Mouse (Mus musculus) midbrain, embryonic 14.5 days (tissue): Measurements from ENCODE around the gene Atp13a2. TPM values are rescaled to one million over a fixed set of nuclear protein-coding genes. Genes with fewer than 3 reads are reported as not detected.

Experiments
- ATAC-seq: fragments of 200-750 bp; cut with Nextera tagmentation; 2 replicates; pipeline ENCODE4 v1.8.0; 2017; ENCODE audit warnings: moderate number of reproducible peaks, moderate library complexity; ENCODE audit not compliant: low FRiP score, low TSS enrichment
- DNase-seq: peaks from one replicate; pipeline ENCODE4 v3.0.0-alpha.2; 2015
- H3K27ac ChIP-seq: fragments of 300-500 bp; sonication (generic); replicated peaks from 2 replicates; pipeline ENCODE4 v1.5.1; 2014; ENCODE audit warnings: mild to moderate bottlenecking, low read depth, low read length, moderate library complexity
- H3K27me3 ChIP-seq: fragments of 300-500 bp; sonication (generic); 2 replicates; pipeline ENCODE4 v1.6.1; 2014; ENCODE audit warnings: low read length, control low read depth, mixed read lengths; ENCODE audit not compliant: control insufficient read depth, insufficient read depth
- H3K36me3 ChIP-seq: fragments of 300-500 bp; sonication (generic); 2 replicates; pipeline ENCODE4 v1.6.1; 2014; ENCODE audit warnings: low read length, control low read depth; ENCODE audit not compliant: control insufficient read depth, insufficient read depth
- H3K4me1 ChIP-seq: fragments of 300-500 bp; sonication (generic); 2 replicates; pipeline ENCODE4 v1.6.1; 2014; ENCODE audit warnings: mild to moderate bottlenecking, antibody characterized with exemption, low read length, control low read depth; ENCODE audit not compliant: control insufficient read depth, insufficient read depth
- H3K4me2 ChIP-seq: fragments of 300-500 bp; sonication (generic); 2 replicates; pipeline ENCODE4 v1.6.1; 2014; ENCODE audit warnings: mild to moderate bottlenecking, low read length, moderate library complexity
- H3K4me3 ChIP-seq: fragments of 300-500 bp; sonication (generic); replicated peaks from 2 replicates; pipeline ENCODE4 v1.5.1; 2014; ENCODE audit warnings: low read depth, low read length
- H3K9ac ChIP-seq: fragments of 300-500 bp; sonication (generic); replicated peaks from 2 replicates; pipeline ENCODE4 v1.6.1; 2014; ENCODE audit warnings: mild to moderate bottlenecking, low read length, moderate library complexity
- H3K9me3 ChIP-seq: fragments of 300-500 bp; sonication (generic); 2 replicates; pipeline ENCODE4 v1.6.1; 2016; ENCODE audit warnings: low read length, control low read depth, mixed read lengths; ENCODE audit not compliant: control insufficient read depth
- WGBS: fragments of 180-500 bp; shearing (Covaris S2); extraction: QIAGEN DNeasy Blood & Tissue Kit; methylation state at CpG from one replicate; pipeline ENCODE4 v1.1.7; 2014; 5-methylcytosine and 5-hydroxymethylcytosine counted together
- polyA plus RNA-seq: library from polyadenylated mRNA; unstranded; fragments of >200 nt; fragmentation: Nextera tagmentation; extraction: Ambion mirVana; gene quantifications from 2 replicates; pipeline ENCODE4 v1.2.1, GENCODE M21; 2014

The Atp13a2 gene
- polyA plus RNA-seq, 1 experiment from 2014 or later, result 162 TPM

DNA sequence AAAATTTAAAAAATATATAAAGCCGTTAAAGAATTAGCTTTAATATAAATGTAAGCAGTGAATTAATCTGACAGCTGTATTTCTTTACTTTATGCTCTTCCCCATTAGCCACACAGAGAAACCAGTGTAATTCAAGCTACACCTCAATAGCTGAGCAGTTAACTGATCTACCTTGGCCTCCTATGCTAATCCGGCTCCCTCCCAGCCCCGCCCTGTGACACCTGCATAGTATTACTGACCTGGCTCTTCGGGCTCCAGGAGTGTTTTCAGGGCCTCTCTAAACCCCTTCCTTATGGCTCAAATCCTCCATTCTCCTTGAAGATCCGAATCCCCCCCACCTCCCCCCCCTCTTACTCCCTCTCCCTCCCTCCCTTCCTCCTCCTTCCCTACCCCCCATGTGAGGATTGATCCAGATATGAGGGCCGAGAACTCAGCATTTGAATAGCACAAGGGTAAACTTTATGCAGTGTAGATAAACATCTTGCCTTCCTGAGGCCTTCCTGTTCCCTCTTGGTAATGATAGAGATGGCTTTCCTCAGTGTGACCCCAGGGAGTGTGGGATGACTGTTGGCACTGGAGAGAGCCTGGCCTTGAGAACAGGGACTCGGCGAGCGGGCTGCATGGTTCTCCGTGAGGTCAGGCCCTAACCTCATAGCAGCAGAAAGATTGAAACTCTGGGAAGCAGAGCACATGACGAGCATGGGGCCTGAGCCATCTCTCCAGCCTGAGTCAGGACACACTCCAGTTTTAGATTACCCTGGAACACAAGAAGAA lies 19.1 kb upstream of the Atp13a2 start:
- no peak for DNase-seq
- Histone ChIP-seq H3K4me1 (peaks cover 1% of the 10 kb centered on the region), H3K9me3 (no peaks in the 10 kb centered on the region), H3K4me3 (no peak overlapping the region), H3K9ac (no peak overlapping the region), H3K36me3 (peaks cover 62% of the 10 kb centered on the region), H3K27ac (no peak overlapping the region), H3K4me2 (no peak overlapping the region), H3K27me3 (no peaks in the 10 kb centered on the region)
- no peak for ATAC-seq
- WGBS, result 91% methylated on average over 11 of the region's 11 CpGs

DNA sequence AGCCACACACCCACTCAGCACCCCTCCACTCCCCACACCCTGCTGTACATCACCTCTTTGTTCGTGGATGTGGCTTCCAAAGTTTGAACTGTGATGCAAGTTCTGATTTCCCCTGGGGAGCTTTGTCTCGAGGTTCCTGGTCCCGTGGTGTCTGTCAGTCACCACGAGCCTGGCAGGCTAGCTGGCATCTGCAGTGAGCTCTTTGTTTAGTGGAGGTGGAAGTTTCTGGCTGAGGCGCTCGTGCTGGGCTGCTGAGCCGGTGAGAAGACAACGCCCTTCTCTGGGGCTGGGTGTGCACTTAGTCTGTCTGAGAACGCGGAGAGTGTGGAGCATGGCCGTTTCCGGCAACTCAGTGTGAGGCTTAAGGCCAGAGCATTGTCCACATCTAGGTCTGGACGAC lies 15.0 kb upstream of the Atp13a2 start:
- no peak for DNase-seq
- Histone ChIP-seq H3K36me3 (peaks cover 96% of the 10 kb centered on the region), H3K27ac (no peak overlapping the region), H3K9ac (no peak overlapping the region), H3K9me3 (no peaks in the 10 kb centered on the region), H3K4me1 (no peaks in the 10 kb centered on the region), H3K4me3 (no peak overlapping the region), H3K27me3 (no peaks in the 10 kb centered on the region), H3K4me2 (no peak overlapping the region)
- WGBS, result 86% methylated on average over 13 of the region's 13 CpGs
- ATAC-seq, result no peak

DNA sequence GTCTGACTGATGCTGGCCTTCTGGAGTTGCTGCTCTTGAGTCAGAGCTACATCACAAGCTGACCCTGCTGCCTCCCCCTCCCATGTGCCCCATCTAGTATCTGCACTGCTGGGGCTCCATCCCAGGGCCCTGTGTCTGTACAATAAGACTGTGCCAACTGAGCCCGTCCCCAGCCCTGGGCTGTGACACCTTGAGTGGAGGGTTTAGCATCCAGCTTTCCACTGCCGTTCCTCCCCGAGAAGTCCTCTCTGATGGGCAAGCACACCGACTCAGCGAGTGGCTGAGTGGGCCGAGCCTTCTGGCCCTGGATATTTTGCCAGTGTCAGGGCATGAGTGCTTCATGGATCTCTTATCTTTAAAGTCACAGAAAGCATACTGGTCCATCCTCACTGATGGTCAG lies 12.3 kb upstream of the Atp13a2 start:
- Histone ChIP-seq H3K4me2 (no peak overlapping the region), H3K27me3 (no peaks in the 10 kb centered on the region), H3K9ac (no peak overlapping the region), H3K36me3 (peaks cover 97% of the 10 kb centered on the region), H3K4me3 (no peak overlapping the region), H3K9me3 (no peaks in the 10 kb centered on the region), H3K4me1 (no peaks in the 10 kb centered on the region), H3K27ac (no peak overlapping the region)
- DNase-seq, result no peak
- ATAC-seq, result no peak
- 95% methylated on average over 6 of the region's 6 CpGs for WGBS

DNA sequence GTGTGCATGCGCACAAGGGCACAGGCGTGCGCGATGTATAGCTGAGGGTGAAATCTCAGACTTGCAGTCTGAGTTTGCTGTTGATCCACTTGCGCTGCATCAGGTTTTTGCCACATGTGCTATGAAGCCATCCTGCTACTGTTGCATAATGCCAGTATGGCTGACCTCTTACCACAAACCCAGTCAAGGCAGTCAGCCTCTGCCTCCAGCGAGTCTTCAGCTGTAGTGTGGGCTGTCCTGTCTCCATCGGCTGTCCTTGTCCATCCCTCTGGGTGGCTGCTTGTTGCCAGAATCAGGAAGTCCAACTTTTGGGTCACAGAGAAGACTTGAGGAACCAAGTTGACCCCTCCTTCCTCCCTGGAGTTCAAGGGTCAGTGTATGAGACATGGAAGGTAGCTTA lies 11.3 kb upstream of the Atp13a2 start:
- Histone ChIP-seq H3K4me2 (no peak overlapping the region), H3K4me3 (no peak overlapping the region), H3K27ac (no peak overlapping the region), H3K27me3 (no peaks in the 10 kb centered on the region), H3K9me3 (no peaks in the 10 kb centered on the region), H3K4me1 (no peaks in the 10 kb centered on the region), H3K36me3 (peaks cover 97% of the 10 kb centered on the region), H3K9ac (no peak overlapping the region)
- 96% methylated on average over 7 of the region's 7 CpGs for WGBS
- DNase-seq (no peak), ATAC-seq (no peak)

DNA sequence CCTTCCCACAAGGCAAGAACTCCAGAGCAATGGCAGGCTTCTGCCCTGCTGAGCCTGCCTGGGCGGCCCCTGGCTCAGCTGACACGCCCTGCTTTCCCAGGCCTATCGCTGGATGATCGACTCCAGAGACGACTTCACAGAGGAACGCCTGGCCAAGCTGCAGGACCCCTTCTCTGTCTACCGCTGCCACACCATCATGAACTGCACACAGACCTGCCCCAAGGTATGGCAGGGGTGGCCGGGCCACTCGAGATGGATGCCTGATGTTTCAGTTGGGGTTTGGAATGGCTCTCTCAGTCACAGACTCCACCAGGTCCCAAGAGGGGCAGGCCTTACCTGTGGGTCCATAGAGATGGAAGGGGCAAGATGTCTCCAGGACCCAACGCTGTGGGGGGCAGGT lies 9.4 kb upstream of the Atp13a2 start:
- H3K9ac ChIP-seq, result no peak overlapping the region
- no peak overlapping the region for H3K4me2 ChIP-seq
- peaks cover 78% of the 10 kb centered on the region for H3K36me3 ChIP-seq
- no peaks in the 10 kb centered on the region for H3K4me1 ChIP-seq
- DNase-seq, result no peak
- H3K27me3 ChIP-seq, result no peaks in the 10 kb centered on the region
- H3K4me3 ChIP-seq, result no peak overlapping the region
- H3K27ac ChIP-seq, result no peak overlapping the region
- 90% methylated on average over 10 of the region's 10 CpGs for WGBS
- no peak for ATAC-seq
- H3K9me3 ChIP-seq, result no peaks in the 10 kb centered on the region

DNA sequence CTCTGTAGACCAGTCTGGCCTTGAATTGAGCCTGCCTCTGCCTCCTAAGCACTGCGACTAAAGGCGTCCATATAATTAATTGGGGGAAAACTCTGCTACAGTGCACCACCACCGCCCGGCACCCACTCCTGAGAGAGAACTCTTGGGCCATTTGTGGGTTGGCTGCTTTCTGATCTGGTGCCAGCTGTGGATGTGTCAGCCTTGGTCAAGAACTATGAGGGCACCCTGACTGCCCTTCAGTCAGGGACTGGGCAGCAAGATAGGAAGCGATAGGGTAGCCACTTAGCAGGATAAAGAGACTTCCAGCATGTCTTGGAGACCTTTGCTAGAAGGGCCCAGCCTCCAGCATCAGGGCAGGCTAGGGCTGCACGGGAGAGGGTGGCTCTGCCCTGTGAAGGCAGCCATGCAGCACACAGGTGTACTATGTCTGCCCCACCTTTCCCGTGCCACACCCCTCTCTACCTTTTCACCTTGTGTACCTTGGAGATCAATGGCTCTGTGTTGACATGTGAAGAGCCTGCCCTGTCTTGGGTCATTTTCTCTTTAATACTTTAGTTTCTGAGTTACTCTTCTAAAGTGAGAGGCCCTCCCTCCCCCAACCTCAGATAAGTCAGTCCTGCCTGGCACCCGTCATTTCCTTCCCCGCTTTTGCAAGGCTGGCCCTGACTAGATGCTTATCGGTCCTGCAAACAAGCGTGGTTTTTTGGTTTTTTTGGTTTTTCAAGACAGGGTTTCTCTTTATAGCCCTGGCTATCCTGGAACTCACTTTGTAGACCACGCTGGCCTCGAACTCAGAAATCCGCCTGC lies 8.6 kb upstream of the Atp13a2 start:
- H3K27ac ChIP-seq, result no peak overlapping the region
- no peaks in the 10 kb centered on the region for H3K9me3 ChIP-seq
- peaks cover 70% of the 10 kb centered on the region for H3K36me3 ChIP-seq
- WGBS, result 95% methylated on average over 14 of the region's 14 CpGs
- H3K4me2 ChIP-seq, result no peak overlapping the region
- H3K4me3 ChIP-seq, result no peak overlapping the region
- no peak for DNase-seq
- ATAC-seq, result no peak
- H3K27me3 ChIP-seq, result no peaks in the 10 kb centered on the region
- H3K9ac ChIP-seq, result no peak overlapping the region
- H3K4me1 ChIP-seq, result 0 out of 2 replicates have a peak, but pooled peaks cover under 1% of the 10 kb centered on the region

DNA sequence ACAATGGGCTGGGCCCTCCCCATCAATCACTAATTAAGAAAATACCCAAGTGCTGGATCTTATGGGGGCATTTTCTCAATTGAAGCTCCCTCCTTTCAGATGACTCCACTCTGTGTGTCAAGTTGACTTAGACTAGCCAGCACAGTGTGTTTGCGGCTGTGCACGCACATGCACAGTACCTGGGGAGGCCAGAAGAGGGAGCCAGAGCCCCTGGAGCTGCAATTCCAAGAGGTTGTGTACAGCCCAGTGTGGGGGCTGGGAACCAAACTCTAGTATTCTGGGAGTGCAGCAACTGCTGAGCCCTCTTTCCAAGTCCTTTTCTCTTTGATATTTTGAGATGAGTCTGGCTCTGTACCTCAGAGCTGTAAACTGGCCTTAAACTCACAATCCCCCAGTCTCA lies 5.1 kb upstream of the Atp13a2 start:
- DNase-seq (no peak), ATAC-seq (no peak)
- Histone ChIP-seq H3K27me3 (no peaks in the 10 kb centered on the region), H3K9me3 (no peaks in the 10 kb centered on the region), H3K9ac (no peak overlapping the region), H3K4me1 (0 out of 2 replicates have a peak, but pooled peaks cover 5% of the 10 kb centered on the region), H3K27ac (no peak overlapping the region), H3K4me2 (no peak overlapping the region), H3K36me3 (peaks cover 35% of the 10 kb centered on the region), H3K4me3 (no peak overlapping the region)
- WGBS, result 91% methylated on average over 2 of the region's 2 CpGs

DNA sequence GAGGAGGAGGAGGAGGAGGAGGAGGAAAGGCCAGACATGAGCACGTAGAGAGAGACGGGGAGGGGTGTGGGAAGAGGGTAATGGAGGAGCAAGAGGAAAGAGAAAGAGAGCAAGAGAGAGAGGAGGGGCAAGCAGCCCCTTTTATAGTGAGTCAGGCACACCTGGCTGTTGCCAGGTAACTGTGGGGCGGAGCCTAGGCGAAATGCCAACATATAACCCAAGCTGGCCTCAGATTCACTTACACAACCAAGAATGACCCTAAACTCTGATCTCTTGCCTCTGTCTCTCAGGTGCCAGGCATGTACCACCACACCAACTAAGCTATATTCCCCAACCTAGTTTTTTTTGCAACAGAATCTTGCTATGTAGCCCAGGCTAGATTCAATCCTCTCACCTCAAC lies 3.9 kb upstream of the Atp13a2 start:
- 71% methylated on average over 4 of the region's 4 CpGs for WGBS
- H3K36me3 ChIP-seq, result peaks cover 24% of the 10 kb centered on the region
- ATAC-seq (no peak), DNase-seq (no peak)
- peaks cover 12% of the 10 kb centered on the region for H3K4me1 ChIP-seq
- H3K4me3 ChIP-seq, result no peak overlapping the region
- no peaks in the 10 kb centered on the region for H3K27me3 ChIP-seq
- no peaks in the 10 kb centered on the region for H3K9me3 ChIP-seq
- 0 out of 2 replicates have a peak overlapping the region, but pooled peaks have one; percentile 41 for H3K27ac ChIP-seq
- H3K4me2 ChIP-seq, result no peak overlapping the region
- H3K9ac ChIP-seq, result no peak overlapping the region
